Mouse (Mus musculus) embryonic facial prominence, embryonic 10.5 days (tissue): ENCODE measurements at regions not wholly inside any gene's neighbourhood (a gene's known extent, or its start where the extent isn't known, plus 50 kb on each side); places are given as distances from the start of the nearest gene placed in this dataset.
A peak's percentile ranks its signal among the peaks of the same experiment; 100 is the strongest.

Experiments
- DNase-seq: peaks from one replicate; pipeline ENCODE4 v3.0.0-alpha.2; 2017; ENCODE audit warnings: low spot score
- H3K27ac ChIP-seq: fragments of 300-500 bp; sonication (generic); replicated peaks from 2 replicates; pipeline ENCODE4 v1.5.1; 2016; ENCODE audit warnings: mild to moderate bottlenecking
- H3K27me3 ChIP-seq: fragments of 300-500 bp; sonication (generic); replicated peaks from 2 replicates; pipeline ENCODE4 v1.6.1; 2016; ENCODE audit warnings: low read depth, mild to moderate bottlenecking; ENCODE audit not compliant: poor library complexity, severe bottlenecking
- H3K36me3 ChIP-seq: fragments of 300-500 bp; sonication (generic); replicated peaks from 2 replicates; pipeline ENCODE4 v1.6.1; 2016; ENCODE audit warnings: mild to moderate bottlenecking, moderate library complexity
- H3K4me1 ChIP-seq: fragments of 300-500 bp; sonication (generic); 2 replicates; pipeline ENCODE4 v1.6.1; 2016
- H3K4me3 ChIP-seq: fragments of 300-500 bp; sonication (generic); 2 replicates; pipeline ENCODE4 v1.5.1; 2016; ENCODE audit warnings: mild to moderate bottlenecking, moderate library complexity
- H3K9me3 ChIP-seq: fragments of 300-500 bp; sonication (generic); 2 replicates; pipeline ENCODE4 v1.6.1; 2016; ENCODE audit warnings: mild to moderate bottlenecking
- WGBS: fragments of 180-500 bp; shearing (Covaris S2); methylation state at CpG from one replicate; pipeline ENCODE4 v1.1.7; 2016; 5-methylcytosine and 5-hydroxymethylcytosine counted together

DNA sequence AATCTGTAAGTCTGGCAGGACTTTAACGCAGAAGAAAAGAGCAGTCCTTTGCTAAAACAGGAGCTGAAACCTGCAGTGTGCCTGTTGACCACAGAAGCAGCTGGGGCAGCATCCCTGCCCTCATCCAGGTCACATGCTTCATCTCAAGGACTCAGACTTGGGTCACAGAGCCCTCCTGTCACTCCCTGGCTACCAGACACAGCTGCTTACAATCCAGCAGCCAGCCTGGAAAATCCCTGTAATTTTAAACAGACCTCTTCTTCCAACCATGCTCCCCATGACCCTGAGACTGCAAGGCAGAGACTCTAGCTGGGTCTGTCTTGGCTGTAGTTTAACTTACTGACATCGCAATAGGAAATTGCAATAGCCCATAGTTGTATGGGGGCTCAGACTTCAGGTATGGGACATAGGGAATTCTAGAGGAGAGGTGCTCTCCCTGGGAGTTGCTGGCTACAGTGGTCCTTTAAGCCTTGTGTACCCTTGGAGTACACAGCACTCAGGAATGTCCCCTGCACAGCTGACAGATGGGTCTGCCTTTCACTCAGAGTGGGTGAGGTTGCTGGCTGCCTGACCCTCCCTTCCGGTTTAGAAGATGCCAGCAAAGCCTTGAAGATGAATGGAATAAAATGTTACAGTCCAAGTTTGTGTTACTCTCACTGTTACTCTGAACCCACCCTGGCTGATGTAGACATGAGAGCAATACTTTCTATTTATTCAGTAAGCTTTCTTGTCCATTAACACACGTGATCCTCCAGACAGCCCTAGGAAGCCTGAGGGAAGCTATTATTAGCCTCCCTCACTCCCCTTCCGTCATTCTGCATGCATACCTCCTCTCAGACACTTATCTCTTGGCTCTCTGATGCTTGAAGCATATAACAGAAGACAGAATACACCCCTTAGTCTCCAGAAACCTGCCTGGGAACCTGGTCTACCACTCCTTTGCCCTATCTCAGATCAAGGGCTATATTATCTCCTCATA lies 159.7 kb downstream of the Sox11 start:
- H3K36me3 ChIP-seq, result no peaks in the 10 kb centered on the region
- H3K27me3 ChIP-seq, result no peaks in the 10 kb centered on the region
- H3K27ac ChIP-seq, result peak overlapping the region; percentile 80
- peaks cover 60% of the 10 kb centered on the region for H3K4me1 ChIP-seq
- no peak overlapping the region; the same call in 1 of the 2 replicates for H3K4me3 ChIP-seq
- 27% methylated on average over 5 of the region's 5 CpGs for WGBS
- DNase-seq, result peak; percentile 81
- H3K9me3 ChIP-seq, result no peaks in the 10 kb centered on the region

DNA sequence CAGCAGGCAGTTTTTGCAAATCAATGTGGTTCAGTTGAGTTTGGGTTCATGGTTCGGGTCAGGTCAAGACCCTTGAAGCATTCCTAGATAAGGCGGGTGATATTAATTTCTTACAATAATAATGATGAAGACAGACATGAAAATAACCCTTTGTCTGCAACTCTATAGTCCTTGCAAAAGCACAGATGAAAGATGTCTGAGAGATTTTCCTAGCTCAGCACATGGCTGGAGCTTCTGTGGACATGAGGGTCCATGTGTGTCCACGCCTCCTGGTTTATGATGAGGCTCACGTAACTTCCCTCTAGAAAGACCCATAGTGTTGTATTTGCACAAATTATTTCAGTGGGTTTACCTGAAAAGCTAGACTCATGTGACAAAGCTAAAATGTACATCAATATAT lies 168.8 kb downstream of the Sox11 start:
- Histone ChIP-seq H3K36me3 (no peaks in the 10 kb centered on the region), H3K27ac (peak overlapping the region; percentile 61; the same call in 1 of the 2 replicates), H3K4me1 (peaks cover 28% of the 10 kb centered on the region), H3K27me3 (no peaks in the 10 kb centered on the region), H3K9me3 (no peaks in the 10 kb centered on the region), H3K4me3 (no peak overlapping the region)
- 53% methylated on average over 4 of the region's 4 CpGs for WGBS
- no peak for DNase-seq

DNA sequence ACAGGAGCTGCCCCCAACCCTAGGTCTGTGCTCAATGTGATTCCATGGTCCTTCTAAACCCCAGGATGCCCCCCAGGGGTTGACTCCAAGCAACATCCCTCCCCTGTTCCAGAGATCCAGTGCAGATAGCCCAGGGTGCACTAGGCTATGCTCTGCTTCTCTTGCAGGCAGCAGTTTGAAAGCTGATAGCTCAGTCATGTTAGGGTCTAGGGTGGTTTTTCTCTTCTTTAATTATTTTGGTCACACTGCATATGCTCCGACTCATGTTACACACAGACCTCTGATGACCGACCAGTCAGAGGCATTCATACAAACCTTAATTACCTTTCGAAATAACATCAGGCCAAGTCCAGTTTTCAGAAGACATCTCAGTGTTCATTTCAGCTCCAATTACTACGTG lies 169.2 kb downstream of the Sox11 start:
- Histone ChIP-seq H3K27ac (peak overlapping the region; percentile 61), H3K4me1 (peaks cover 28% of the 10 kb centered on the region), H3K9me3 (no peaks in the 10 kb centered on the region), H3K27me3 (no peaks in the 10 kb centered on the region), H3K36me3 (no peaks in the 10 kb centered on the region), H3K4me3 (no peak overlapping the region)
- peak; percentile 64 for DNase-seq
- 36% methylated on average over 4 of the region's 4 CpGs for WGBS

DNA sequence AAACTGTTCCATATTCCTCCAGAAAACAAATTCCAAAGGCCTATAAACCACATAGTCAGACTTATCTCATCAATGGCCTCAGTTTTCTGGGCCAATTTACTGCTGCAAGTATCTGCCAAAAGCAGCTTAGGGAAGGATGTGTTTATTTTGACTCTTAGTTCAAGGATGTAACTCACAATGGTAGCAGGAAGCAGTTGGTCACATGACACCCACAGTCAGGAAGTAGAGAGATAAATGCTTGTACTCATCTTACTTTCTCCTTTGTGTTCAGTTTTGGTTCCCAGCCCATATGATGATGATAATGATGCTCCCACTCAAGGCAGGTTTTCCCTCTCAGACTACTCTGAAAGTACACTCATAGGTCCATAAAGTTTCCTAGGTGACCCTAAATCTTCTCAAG lies 170.8 kb downstream of the Sox11 start:
- Histone ChIP-seq H3K4me3 (no peak overlapping the region), H3K36me3 (no peaks in the 10 kb centered on the region), H3K27me3 (no peaks in the 10 kb centered on the region), H3K27ac (no peak overlapping the region), H3K9me3 (no peaks in the 10 kb centered on the region), H3K4me1 (peaks cover 28% of the 10 kb centered on the region)
- no peak for DNase-seq

DNA sequence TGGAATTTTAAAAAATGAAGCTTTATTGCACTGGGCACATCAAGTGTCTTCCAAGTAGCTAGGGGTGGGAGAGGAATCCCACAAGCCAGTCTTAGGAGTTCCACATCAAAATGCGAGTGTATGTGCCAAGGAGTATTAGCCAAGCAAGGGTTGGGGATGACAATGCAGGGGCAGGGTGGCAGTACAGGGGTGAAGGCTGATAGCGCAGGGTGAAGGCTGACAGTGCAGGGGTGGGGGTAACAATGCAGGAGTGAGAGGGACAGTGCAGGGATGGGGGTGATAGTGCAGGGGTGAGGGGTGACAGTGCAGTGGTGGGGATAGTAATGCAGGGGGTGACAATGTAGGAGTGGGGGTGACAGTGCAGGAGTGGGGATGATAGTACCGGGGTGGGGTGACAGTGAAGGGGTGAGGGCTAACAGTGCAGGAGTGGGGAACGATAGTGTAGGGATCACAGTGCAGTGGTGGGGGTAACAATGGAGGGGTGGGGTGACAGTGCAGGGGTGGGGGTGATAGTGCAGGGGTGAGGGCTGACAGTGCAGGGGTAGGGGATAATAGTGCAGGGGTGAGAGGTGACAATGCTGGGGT lies 177.4 kb downstream of the Sox11 start:
- H3K36me3 ChIP-seq, result no peaks in the 10 kb centered on the region
- 87% methylated on average over 4 of the region's 4 CpGs for WGBS
- no peak overlapping the region; the same call in 1 of the 2 replicates for H3K27ac ChIP-seq
- H3K4me1 ChIP-seq, result peaks cover 25% of the 10 kb centered on the region
- H3K9me3 ChIP-seq, result no peaks in the 10 kb centered on the region
- no peaks in the 10 kb centered on the region for H3K27me3 ChIP-seq
- H3K4me3 ChIP-seq, result no peak overlapping the region
- DNase-seq, result no peak

DNA sequence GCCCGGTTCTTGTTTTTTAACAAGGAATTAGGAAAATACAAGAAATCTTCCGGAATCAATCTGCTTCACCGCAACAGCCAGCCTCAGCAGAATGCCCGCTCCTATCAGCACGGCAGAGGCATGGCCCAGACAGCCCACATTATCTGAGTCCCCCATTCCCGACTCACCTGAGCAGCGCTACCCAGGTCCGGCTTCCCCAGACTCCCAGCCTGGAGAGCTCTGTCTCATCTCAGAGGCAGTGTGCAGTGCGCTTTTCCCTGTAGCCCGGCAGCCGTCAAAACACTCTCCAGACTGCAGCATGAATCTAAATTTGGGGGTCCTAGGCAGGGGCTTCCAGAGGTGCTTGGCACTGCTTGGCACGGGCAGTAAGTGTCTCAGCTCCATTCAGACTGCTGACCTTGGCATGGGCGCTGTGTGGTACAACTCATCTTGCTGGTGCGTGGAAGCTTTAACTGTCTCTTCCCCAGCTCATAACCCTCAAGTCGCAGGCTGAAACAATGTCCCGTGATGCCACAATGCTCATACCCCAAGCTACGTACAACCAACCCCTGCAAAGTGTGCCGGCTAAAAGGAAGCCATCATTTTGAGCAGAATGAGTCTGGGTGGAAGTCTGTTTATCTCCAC lies 182.2 kb downstream of the Sox11 start:
- no peak overlapping the region for H3K4me3 ChIP-seq
- H3K27me3 ChIP-seq, result no peaks in the 10 kb centered on the region
- H3K4me1 ChIP-seq, result peaks cover 48% of the 10 kb centered on the region
- no peaks in the 10 kb centered on the region for H3K36me3 ChIP-seq
- no peak for DNase-seq
- no peaks in the 10 kb centered on the region for H3K9me3 ChIP-seq
- WGBS, result 76% methylated on average over 18 of the region's 18 CpGs
- peak overlapping the region; percentile 69 for H3K27ac ChIP-seq

DNA sequence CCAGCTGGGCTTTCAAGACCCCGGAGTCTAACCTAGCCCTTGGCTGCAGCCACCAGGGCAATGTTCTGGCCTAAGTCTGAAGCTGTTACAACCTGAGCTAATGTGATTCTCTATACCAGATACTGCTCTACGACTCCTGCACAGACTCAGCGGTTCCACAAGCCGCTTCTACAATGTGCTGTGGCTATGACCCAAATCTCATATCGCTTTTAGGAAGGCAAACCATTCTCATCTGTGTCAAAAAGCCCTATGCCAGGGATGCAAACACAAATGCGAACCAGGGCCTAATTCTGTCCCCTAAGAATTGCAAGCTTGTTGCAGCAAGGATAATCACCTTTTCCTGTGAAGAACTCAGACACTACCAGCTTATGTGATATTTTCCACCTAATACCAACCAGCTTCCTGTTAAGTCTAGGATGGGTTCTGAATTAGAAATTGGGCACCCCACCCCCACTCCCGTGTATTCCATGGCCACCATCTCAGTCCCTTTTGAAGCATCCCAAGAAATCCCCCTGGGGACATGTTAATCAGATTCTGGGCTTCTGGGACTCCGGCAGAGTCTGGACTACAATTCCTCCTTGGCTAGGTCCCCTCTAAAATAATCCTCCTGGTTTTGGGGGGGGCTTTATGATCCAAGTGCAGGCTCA lies 182.8 kb downstream of the Sox11 start:
- no peaks in the 10 kb centered on the region for H3K9me3 ChIP-seq
- H3K4me3 ChIP-seq, result no peak overlapping the region
- 68% methylated on average over 8 of the region's 8 CpGs for WGBS
- DNase-seq, result no peak
- H3K27ac ChIP-seq, result peak overlapping the region; percentile 69; the same call in 1 of the 2 replicates
- H3K27me3 ChIP-seq, result no peaks in the 10 kb centered on the region
- peaks cover 50% of the 10 kb centered on the region for H3K4me1 ChIP-seq
- H3K36me3 ChIP-seq, result no peaks in the 10 kb centered on the region

DNA sequence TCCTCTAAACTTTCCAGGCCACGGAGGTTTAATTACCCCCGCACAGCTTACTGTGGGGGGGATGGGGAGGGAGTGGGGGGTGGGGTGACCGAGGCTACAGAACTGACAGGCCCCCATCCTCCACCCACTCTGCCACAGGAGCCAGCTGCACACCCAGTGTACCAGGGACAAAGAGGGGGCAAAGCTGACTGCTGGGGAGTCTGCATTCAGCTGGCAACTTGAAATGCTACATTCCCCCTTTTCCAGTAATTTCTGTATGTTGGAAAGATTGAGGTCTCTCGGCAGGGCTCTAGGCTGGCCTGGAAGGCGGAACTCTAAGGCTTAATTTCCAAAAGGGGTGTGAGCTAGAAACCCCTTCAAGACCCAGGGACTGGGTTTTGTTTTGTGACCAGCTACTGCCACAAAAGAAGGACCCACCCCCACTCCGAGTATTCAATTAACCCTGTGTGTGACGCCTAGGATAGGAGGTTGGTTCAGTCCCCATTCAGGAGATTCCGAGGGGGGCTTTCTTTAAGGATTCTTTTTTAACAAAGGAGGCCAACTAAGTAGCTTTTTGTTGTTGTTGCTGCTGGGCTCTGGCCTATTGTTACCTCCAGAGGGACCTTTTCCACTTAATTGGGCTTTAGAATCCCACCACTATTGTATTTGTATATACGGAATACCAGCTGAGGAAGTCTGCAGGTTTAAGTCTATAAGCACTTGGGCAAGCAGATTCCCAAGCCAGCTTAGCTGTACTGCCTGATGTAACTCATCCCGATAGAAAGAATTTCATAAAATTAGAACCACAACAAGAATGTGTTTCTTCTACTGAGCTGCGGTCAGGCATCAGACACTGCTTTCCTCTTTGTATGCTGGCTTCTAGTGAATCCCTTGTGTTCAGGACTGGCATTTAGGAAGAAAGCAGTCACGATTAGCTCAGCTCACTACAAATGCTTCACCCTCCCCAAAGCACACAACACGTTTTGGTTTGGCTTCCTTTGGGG lies 191.2 kb downstream of the Sox11 start:
- peak; percentile 69 for DNase-seq
- H3K9me3 ChIP-seq, result no peaks in the 10 kb centered on the region
- peak overlapping the region; percentile 83 for H3K27ac ChIP-seq
- 9% methylated on average over 13 of the region's 13 CpGs for WGBS
- H3K4me3 ChIP-seq, result 0 out of 2 replicates have a peak overlapping the region, but pooled peaks have one; percentile 1
- no peaks in the 10 kb centered on the region for H3K27me3 ChIP-seq
- peaks cover 52% of the 10 kb centered on the region for H3K4me1 ChIP-seq
- H3K36me3 ChIP-seq, result no peaks in the 10 kb centered on the region

DNA sequence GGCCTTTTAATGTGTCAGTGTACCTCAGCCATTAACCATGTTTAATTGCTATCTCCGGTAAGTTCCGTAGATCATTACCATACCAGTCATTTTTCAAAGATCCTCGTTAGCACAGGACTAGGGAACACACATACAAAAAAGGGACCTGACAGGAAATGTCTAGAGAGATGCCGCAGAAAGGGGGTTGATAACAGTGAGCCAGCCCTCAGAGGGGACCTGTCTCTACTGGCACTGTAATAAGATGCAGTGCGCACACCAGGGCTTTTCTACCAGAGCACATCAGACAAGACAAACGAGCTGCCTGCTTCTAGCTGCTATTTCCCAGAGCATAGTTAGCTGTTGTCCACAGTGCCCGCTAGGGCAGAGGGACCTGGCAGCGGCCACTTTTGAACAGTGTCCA lies 199.1 kb downstream of the Sox11 start:
- Histone ChIP-seq H3K27ac (peak overlapping the region; percentile 20), H3K4me3 (no peak overlapping the region), H3K27me3 (no peaks in the 10 kb centered on the region), H3K9me3 (no peaks in the 10 kb centered on the region), H3K4me1 (peaks cover 37% of the 10 kb centered on the region), H3K36me3 (no peaks in the 10 kb centered on the region)
- no peak for DNase-seq
- 82% methylated on average over 8 of the region's 8 CpGs for WGBS

DNA sequence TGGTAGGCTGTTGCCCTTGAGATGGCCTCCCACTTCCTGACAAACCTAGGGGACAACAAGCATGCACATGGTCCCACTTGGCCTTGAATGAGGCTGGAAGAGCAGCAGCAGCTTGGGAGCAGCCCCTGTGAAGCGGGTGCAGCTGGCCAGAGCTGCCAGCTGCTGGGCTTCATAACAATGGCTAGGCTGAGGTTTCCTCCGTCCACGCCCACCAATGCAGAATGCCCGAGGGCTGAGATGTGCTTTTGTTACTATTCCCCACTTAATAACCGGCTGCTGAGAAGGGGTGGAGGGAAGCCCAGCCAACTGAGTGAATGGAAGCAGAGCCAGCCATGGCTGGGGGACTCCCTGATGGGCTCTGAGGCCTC lies 202.1 kb downstream of the Sox11 start:
- no peaks in the 10 kb centered on the region for H3K9me3 ChIP-seq
- peak; percentile 75 for DNase-seq
- no peaks in the 10 kb centered on the region for H3K36me3 ChIP-seq
- no peaks in the 10 kb centered on the region for H3K27me3 ChIP-seq
- peak overlapping the region; percentile 33; the same call in 1 of the 2 replicates for H3K4me3 ChIP-seq
- peaks cover 67% of the 10 kb centered on the region for H3K4me1 ChIP-seq
- WGBS, result 17% methylated on average over 5 of the region's 5 CpGs
- peak overlapping the region; percentile 93 for H3K27ac ChIP-seq

DNA sequence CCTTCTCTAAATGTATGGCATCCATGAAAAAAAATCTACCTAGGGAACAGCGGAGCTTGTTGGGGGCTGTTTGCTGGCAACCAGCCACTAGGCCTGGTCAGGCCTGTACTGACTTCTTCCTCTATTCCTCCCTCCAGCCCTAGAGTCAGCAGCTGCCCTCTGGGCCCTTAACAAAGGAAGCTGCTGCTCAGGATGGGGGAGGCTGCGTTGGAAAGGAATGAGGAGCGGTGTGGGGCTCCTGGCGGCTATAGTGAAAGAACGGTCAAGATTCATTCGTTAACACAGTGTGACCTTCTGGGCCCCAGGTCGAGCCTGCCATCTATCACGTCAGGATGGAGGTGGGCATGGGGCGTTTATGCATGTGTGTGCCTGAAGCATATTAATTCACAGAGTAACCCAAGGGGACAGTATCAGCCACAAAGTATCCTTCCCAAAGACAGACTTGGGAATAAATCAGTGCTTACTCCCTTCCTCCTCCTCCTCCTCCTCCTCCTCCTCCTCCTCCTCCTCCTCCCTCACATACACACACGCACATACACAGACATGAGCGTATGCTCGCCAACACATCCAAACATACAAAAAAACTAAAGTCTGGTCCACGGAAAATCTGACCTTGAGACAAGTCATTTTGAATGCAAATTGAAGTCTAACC lies 202.6 kb downstream of the Sox11 start:
- Histone ChIP-seq H3K4me3 (peak overlapping the region; percentile 33; the same call in 1 of the 2 replicates), H3K27ac (peak overlapping the region; percentile 93), H3K9me3 (no peaks in the 10 kb centered on the region), H3K36me3 (no peaks in the 10 kb centered on the region), H3K27me3 (no peaks in the 10 kb centered on the region), H3K4me1 (peaks cover 72% of the 10 kb centered on the region)
- WGBS, result 24% methylated on average over 12 of the region's 13 CpGs
- peak; percentile 61 for DNase-seq
